Mouse (Mus musculus) T-helper 17 cell (primary cell): ENCODE results near the gene Col1a1.

ENCODE experiments used
- in situ Hi-C, 2 experiments: fragments of 300-600 bp; cut with MboI, MseI; formaldehyde crosslinking; loops; 1 replicate in 1 of 2; 2 replicates in 1 of 2; pipeline ENCODE4 v1.15.1; 2025; ENCODE audit warnings: high pct_unique_total_duplicates in 2 of 2

Gene Col1a1

DNA sequence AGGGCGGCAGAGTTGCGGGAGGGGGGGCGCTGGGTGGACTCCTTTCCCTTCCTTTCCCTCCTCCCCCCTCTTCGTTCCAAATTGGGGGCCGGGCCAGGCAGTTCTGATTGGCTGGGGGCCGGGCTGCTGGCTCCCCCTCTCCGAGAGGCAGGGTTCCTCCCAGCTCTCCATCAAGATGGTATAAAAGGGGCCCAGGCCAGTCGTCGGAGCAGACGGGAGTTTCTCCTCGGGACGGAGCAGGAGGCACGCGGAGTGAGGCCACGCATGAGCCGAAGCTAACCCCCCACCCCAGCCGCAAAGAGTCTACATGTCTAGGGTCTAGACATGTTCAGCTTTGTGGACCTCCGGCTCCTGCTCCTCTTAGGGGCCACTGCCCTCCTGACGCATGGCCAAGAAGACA is at the start of gene Col1a1:
TSS of gene Col1a1 (plus strand) at position 180 of the 400 bp plus-strand sequence.
- in situ Hi-C loops = loop anchor here in 1 of 2 experiments (10.0 kb wide), 1 partner anchor 71 kb away; no protein-coding TSS in a partner anchor

GRCm38 (mm10) chr11:94891155-94891554 is 44.9 kb upstream of the Col1a1 start:
- in situ Hi-C loops = no loop called here

GRCm38 (mm10) chr11:94896753-94897376 is 39.2 kb upstream of the Col1a1 start:
- in situ Hi-C loops = no loop called here

DNA sequence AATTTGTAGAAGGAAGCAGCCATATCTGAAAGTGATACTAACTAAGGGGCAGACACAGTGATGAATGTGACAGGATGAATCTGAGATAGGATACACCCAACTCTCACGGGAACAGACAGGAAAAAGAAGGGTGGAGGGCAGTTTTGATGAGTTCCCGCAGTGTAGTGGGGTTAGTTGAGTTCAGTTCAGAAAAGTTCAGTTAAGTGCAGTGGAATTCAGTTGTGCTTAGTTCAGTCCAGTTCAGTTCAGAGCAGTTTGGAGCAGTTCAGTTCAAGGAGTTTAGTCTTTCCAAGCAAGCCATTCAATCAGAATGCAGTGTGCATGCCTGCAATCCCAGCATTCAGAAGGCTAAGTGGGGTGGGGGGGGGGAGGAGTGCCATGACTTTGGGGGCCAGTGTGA is 34.8 kb upstream of the Col1a1 start:
- in situ Hi-C loops = no loop called here

GRCm38 (mm10) chr11:94904306-94904705 is 31.7 kb upstream of the Col1a1 start:
- in situ Hi-C loops = no loop called here

DNA sequence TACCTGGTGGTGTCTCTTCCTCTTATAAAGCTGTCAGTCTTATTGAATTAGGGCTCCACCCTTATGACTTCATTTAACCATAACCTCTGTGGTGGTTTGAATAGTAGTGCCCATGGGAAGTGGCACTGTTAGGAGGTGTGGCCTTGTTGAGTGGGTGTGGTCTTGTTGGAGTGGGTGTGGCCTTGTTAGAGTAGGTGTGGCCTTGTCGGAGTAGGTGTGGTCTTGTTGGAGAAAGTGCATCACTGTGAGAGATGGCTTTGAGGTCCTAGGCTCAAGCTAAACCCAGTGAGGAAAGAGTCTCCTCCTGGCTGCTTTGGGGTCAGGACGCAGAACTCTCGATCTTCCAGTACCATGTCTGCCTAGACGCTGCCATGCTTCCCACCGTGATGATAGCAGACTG is 25.1 kb upstream of the Col1a1 start:
- in situ Hi-C loops = no loop called here

- in situ Hi-C loops = no loop called here
Observed at GRCm38 (mm10) chr11:94912568-94912967, 23.5 kb upstream of the Col1a1 start.

- in situ Hi-C loops = no loop called here
Observed at GRCm38 (mm10) chr11:94913302-94914090, 22.5 kb upstream of the Col1a1 start.

GRCm38 (mm10) chr11:94915675-94916403 is 20.2 kb upstream of the Col1a1 start:
- in situ Hi-C loops = no loop called here

DNA sequence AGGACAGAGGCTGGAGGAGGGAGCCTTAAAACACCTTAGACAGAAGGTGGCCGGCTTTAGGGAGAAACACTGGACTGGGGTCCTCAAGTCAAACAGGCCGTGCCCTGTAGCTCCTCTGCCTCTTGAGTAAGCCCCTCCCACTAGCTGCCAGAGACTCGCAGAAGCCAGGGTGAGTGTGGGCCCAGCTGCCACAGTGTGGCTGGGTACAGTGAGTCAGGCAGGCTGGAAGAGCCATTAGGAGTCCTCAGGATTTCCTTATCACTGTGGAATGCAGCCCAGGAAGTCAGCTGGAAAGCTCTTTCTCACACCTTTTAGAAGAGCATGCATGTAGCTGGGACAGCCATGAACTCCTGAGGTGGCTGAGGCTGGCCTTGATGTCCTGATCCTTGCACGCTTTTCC is 19.5 kb upstream of the Col1a1 start:
- in situ Hi-C loops = no loop called here

GRCm38 (mm10) chr11:94917717-94918116 is 18.3 kb upstream of the Col1a1 start:
- in situ Hi-C loops = no loop called here

- in situ Hi-C loops = loop anchor here in 1 of 2 experiments (5.0 kb wide), 1 partner anchor 44 kb away; no protein-coding TSS in a partner anchor
Observed at GRCm38 (mm10) chr11:94920996-94921401, 15.0 kb upstream of the Col1a1 start.

GRCm38 (mm10) chr11:94924977-94925376 is 11.0 kb upstream of the Col1a1 start:
- in situ Hi-C loops = loop anchor here in 1 of 2 experiments (5.0 kb wide), 1 partner anchor 48 kb away; no protein-coding TSS in a partner anchor

DNA sequence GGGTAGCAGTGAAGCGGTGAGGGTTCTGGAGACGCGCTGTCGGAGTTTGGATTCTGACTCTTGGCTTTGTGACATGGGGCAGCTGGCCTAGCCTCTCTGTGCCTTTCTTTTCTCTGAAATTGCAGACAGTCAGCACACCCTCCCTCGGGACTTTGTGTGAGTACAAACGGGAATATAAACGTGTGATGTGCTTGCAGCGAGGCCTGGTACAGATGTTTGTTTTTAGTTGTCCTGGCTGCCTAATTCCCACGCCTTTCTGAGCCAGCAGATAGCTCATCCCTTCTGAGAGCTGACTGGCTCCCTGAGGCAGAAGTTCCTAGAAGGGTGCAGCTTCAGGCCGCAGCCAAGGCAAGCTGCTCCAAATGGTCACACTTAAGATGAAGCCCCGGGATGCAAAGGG is 9.6 kb upstream of the Col1a1 start:
- in situ Hi-C loops = no loop called here

DNA sequence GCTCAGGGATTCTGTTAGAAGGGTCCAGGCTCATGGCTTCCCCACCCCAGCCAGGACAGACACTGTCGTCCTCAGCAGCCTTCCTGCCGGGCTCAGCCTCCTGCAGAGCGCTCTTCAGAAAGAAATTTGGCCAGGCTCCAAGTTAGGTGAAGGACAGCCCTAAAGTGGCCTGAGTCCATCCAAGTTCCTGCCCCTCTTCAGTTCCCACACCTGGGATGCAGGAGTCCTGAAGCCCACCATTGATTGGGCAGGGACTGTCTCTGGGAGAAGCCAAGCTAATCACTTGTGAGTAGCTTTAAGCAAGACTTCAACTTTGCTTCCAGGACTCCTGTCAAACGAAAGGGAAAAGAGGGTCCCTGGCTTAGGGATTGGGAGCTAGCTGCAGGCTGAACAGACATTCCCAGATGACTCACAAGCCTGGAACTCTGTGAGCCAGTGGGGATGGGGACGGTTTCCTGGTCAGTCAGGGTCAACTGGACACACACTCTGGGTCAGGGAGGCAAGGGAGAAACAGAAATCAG is 8.2 kb upstream of the Col1a1 start:
- in situ Hi-C loops = no loop called here

GRCm38 (mm10) chr11:94928820-94929219 is 7.2 kb upstream of the Col1a1 start:
- in situ Hi-C loops = no loop called here

DNA sequence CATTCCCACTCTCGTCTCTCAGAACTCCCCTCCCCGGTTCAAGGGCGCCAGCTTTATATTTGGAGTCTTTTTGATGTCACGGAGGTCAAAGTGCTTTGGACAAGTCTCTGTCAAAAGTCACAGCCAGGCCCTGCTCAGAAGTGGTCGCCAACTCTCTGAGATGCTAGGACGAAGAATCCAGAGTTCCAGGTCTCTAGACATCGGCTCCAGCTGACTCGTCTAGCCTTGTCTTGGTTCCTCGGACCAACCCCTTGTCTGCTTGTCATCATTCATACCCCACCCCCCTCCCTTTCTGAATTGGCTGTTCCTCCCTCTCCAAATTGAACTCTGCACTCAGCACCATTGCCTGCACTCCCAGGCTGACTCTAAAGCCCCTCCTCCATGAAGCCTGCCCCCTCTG is 6.4 kb upstream of the Col1a1 start:
- in situ Hi-C loops = no loop called here

DNA sequence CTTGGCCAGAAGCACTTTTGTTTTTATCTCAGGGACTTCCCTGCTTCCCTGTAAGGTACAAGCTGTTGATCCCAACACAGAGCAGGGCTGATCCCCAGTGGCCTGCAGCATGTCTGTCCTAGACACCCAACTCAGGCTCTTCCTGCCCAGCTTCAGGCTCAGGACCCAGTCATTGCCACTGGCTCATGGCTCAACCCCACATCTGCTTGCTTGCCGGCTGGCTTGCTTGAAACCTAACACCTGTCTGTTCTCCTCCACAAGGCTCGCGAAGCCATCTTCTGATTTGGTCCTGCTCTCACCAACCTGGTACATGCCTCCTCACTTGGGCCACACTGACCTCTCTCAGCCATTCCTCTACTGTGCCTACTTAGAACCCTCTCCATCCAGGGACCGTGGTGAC is 5.9 kb upstream of the Col1a1 start:
- in situ Hi-C loops = loop anchor here in 1 of 2 experiments (10.0 kb wide), 1 partner anchor 65 kb away; no protein-coding TSS in a partner anchor

DNA sequence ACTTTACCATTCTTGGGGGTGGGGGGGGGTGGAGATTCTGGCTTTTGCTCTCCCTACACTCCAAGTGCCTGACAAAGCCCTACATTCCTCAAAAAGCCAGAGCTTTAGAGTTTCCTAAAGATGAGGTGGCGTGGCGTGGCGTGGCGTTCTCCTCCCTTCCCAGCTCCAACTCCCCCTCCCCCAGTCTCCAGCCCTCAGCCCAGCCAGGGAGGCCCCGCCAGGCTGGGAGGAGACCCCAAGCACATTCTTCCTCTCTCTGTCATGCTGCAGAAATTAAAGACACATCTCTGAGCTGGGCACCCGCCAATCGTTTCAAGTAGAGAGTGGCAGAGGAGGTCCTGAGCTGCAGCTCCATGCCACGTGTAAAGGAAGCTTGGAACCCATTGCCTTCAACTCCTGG is 2.4 kb upstream of the Col1a1 start:
- in situ Hi-C loops = loop anchor here in 1 of 2 experiments (10.0 kb wide), 1 partner anchor 69 kb away; no protein-coding TSS in a partner anchor

DNA sequence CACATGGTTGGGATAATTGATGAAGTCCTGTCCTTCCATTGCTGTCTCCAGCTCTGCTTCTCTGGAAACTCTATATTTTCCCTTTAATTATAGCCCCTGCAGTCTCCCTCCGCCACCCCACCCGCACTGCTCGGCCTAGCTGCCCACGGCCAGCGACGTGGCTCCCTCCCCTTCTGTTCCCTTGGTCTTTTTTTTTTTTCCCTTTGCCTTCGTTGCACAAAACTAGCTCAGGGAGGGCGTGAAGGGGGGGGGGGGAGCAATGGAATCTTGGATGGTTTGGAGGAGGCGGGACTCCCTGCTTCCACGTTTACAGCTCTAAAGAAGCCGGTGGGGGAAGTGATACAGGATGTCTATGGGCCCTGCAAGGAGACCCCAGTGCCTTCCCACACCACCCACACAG is 1.5 kb upstream of the Col1a1 start:
- in situ Hi-C loops = loop anchor here in 1 of 2 experiments (10.0 kb wide), 1 partner anchor 70 kb away; no protein-coding TSS in a partner anchor

- in situ Hi-C loops = loop anchor here in 1 of 2 experiments (10.0 kb wide), 1 partner anchor 72 kb away; no protein-coding TSS in a partner anchor
Observed at GRCm38 (mm10) chr11:94936851-94937295, 849 bp downstream of the Col1a1 start.
